ENCODE assay signal across 26 mouse cellular contexts in genomic region chr3:135703307-135703706, GRCm38 (mm10). TPM values are rescaled to one million over a fixed set of nuclear protein-coding genes. Genes with fewer than 3 reads are reported as not detected.
DNase-seq lines count a peak whose midpoint lies in the region; ATAC-seq and TF ChIP-seq lines count a peak whose summit lies in the region.
"Had no signal": no experiment of that assay in that cellular context is flagged by ENCODE, and none has a peak within 500 bp of the region (broad histone marks: within the 10 kb centered on the region; RNA-seq: fewer than 3 reads in every experiment).

No protein-coding gene starts in this region.

- WGBS in embryonic facial prominence, embryonic 14.5 days, result 43% methylated on average over 2 of the region's 2 CpGs
- WGBS in embryonic facial prominence, embryonic 10.5 days, result 77% methylated on average over 2 of the region's 2 CpGs
- WGBS in intestine, embryonic 16.5 days, result 46% methylated on average over 2 of the region's 2 CpGs

- H3K27me3 ChIP-seq in embryonic facial prominence, embryonic 14.5 days (replicated peaks; ENCODE audit: control insufficient read depth, insufficient read depth, low read length), result no peaks in the 10 kb centered on the region
- H3K27me3 ChIP-seq in embryonic facial prominence, embryonic 10.5 days (replicated peaks; ENCODE audit: low read depth, poor library complexity, severe bottlenecking), result no peaks in the 10 kb centered on the region
- no peaks in the 10 kb centered on the region for H3K27me3 ChIP-seq in intestine, embryonic 16.5 days (replicated peaks; ENCODE audit: control insufficient read depth, insufficient read depth, low read length)
- H3K27me3 ChIP-seq: embryonic facial prominence, embryonic 12.5 days; liver, embryonic 15.5 days; lung, embryonic 15.5 days; neural tube, embryonic 13.5 days had no signal

- no peak for ATAC-seq in embryonic facial prominence, embryonic 14.5 days (ENCODE audit: low read depth)
- no peak for ATAC-seq in intestine, embryonic 16.5 days
- ATAC-seq: activated CD4-positive, CD25-positive, alpha-beta regulatory T cell, adult 4 months; hindbrain, embryonic 16.5 days had no signal

- H3K4me3 ChIP-seq in embryonic facial prominence, embryonic 14.5 days (ENCODE audit: low read depth, low read length), result no peak overlapping the region
- H3K4me3 ChIP-seq in embryonic facial prominence, embryonic 10.5 days, result no peak overlapping the region
- H3K4me3 ChIP-seq in layer of hippocampus, adult 2 months, result no peak overlapping the region
- no peak overlapping the region for H3K4me3 ChIP-seq in intestine, embryonic 16.5 days (ENCODE audit: low read length)
- H3K4me3 ChIP-seq: embryonic facial prominence, embryonic 12.5 days; erythroblast, embryonic 14.5 days; hindbrain, embryonic 10.5 days; liver, embryonic 15.5 days; lung, embryonic 15.5 days; midbrain, embryonic 12.5 days; neural tube, embryonic 13.5 days had no signal

- H3K4me1 ChIP-seq in embryonic facial prominence, embryonic 14.5 days (ENCODE audit: control insufficient read depth, insufficient read depth, low read length), result peaks cover 11% of the 10 kb centered on the region
- H3K4me1 ChIP-seq in embryonic facial prominence, embryonic 10.5 days, result peaks cover 12% of the 10 kb centered on the region
- H3K4me1 ChIP-seq in intestine, embryonic 16.5 days (ENCODE audit: control insufficient read depth, insufficient read depth, low read length), result peaks cover 12% of the 10 kb centered on the region
- H3K4me1 ChIP-seq: embryonic facial prominence, embryonic 12.5 days; hindbrain, embryonic 10.5 days; midbrain, embryonic 12.5 days; neural tube, embryonic 13.5 days had no signal

- no peak overlapping the region; the same call in 1 of the 2 replicates for H3K27ac ChIP-seq in embryonic facial prominence, embryonic 14.5 days (replicated peaks; ENCODE audit: low read depth, low read length)
- H3K27ac ChIP-seq in embryonic facial prominence, embryonic 10.5 days (replicated peaks), result no peak overlapping the region
- H3K27ac ChIP-seq in layer of hippocampus, adult 2 months, result peak overlapping the region; percentile 55; the same call in 1 of the 2 replicates
- peak overlapping the region; percentile 59 for H3K27ac ChIP-seq in intestine, embryonic 16.5 days (ENCODE audit: low read length)
- H3K27ac ChIP-seq: embryonic facial prominence, embryonic 12.5 days; hindbrain, embryonic 10.5 days; liver, embryonic 15.5 days; lung, embryonic 15.5 days; midbrain, embryonic 12.5 days; neural tube, embryonic 13.5 days had no signal

- no peak overlapping the region for H3K9ac ChIP-seq in embryonic facial prominence, embryonic 14.5 days (ENCODE audit: low read depth, low read length)
- no peak overlapping the region for H3K9ac ChIP-seq in intestine, embryonic 16.5 days (ENCODE audit: low read depth, low read length)
- H3K9ac ChIP-seq: embryonic facial prominence, embryonic 12.5 days; liver, embryonic 15.5 days; lung, embryonic 15.5 days; midbrain, embryonic 12.5 days; neural tube, embryonic 13.5 days had no signal

- no peak for TF ChIP-seq CTCF in layer of hippocampus, adult 2 months (conservative IDR thresholded peaks at IDR 0.05)

- H3K9me3 ChIP-seq in embryonic facial prominence, embryonic 14.5 days (ENCODE audit: control insufficient read depth, low read length), result no peaks in the 10 kb centered on the region
- no peaks in the 10 kb centered on the region for H3K9me3 ChIP-seq in embryonic facial prominence, embryonic 10.5 days
- H3K9me3 ChIP-seq in intestine, embryonic 16.5 days (ENCODE audit: control insufficient read depth, low read length), result no peaks in the 10 kb centered on the region
- H3K9me3 ChIP-seq: embryonic facial prominence, embryonic 12.5 days; hindbrain, embryonic 10.5 days; liver, embryonic 15.5 days; lung, embryonic 15.5 days; midbrain, embryonic 12.5 days; neural tube, embryonic 13.5 days had no signal

- no peaks in the 10 kb centered on the region for H3K36me3 ChIP-seq in embryonic facial prominence, embryonic 14.5 days (ENCODE audit: control insufficient read depth, insufficient read depth, low read length)
- no peaks in the 10 kb centered on the region for H3K36me3 ChIP-seq in embryonic facial prominence, embryonic 10.5 days (replicated peaks)
- H3K36me3 ChIP-seq in intestine, embryonic 16.5 days (ENCODE audit: control insufficient read depth, insufficient read depth, low read length), result no peaks in the 10 kb centered on the region
- H3K36me3 ChIP-seq: embryonic facial prominence, embryonic 12.5 days; hindbrain, embryonic 10.5 days; liver, embryonic 15.5 days; lung, embryonic 15.5 days; midbrain, embryonic 12.5 days; neural tube, embryonic 13.5 days had no signal

- DNase-seq in embryonic facial prominence, embryonic 14.5 days (ENCODE audit: low spot score), result peak; percentile 70
- DNase-seq in embryonic facial prominence, embryonic 10.5 days (ENCODE audit: low spot score), result no peak
- no peak for DNase-seq in layer of hippocampus, adult 2 months (ENCODE audit: low spot score in 2 of 2)
- no peak for DNase-seq in layer of hippocampus, adult 18-20 months (ENCODE audit: low spot score in 2 of 2)
- peak; percentile 21 for DNase-seq in brain, adult 2 months (ENCODE audit: low read depth, low spot score)
- DNase-seq in left cerebral cortex, adult 18-20 months (ENCODE audit: low spot score in 2 of 2), result no peak
- DNase-seq: adrenal gland, adult 2 months; adrenal gland, postnatal 36 days; cerebellum, adult 8-10 months; cerebellum, postnatal 25 days; gastrocnemius, postnatal 14 days; heart, postnatal 14 days; kidney, adult 11 months; kidney, postnatal 25 days; lung, postnatal 36 days; right cerebral cortex, postnatal 4 days had no signal

- H3K4me2 ChIP-seq in embryonic facial prominence, embryonic 14.5 days (ENCODE audit: low read depth, low read length), result no peak overlapping the region
- no peak overlapping the region for H3K4me2 ChIP-seq in intestine, embryonic 16.5 days (ENCODE audit: low read depth, low read length)
- H3K4me2 ChIP-seq: embryonic facial prominence, embryonic 12.5 days; liver, embryonic 15.5 days; lung, embryonic 15.5 days; midbrain, embryonic 12.5 days; neural tube, embryonic 13.5 days had no signal

RNA-seq across cellular contexts. Expression of gene Nfkb1, which starts 12.0 kb away (rescaled TPM):
- polyA plus RNA-seq in embryonic facial prominence, embryonic 14.5 days (2014; fragmentation: Nextera tagmentation; extraction: Ambion mirVana), result 25.4 and 26.0 TPM in 2 replicates
- 12.7 and 13.3 TPM in 2 replicates for polyA plus RNA-seq in embryonic facial prominence, embryonic 10.5 days (2016; fragmentation: Nextera tagmentation; extraction: Ambion mirVana)
- total RNA-seq in layer of hippocampus, adult 2 months (2021), result 10 to 100 TPM; 23.0 to 27.9 TPM
- 10 to 100 TPM; 21.4 to 21.7 TPM for total RNA-seq in layer of hippocampus, adult 18-20 months (2021)
- polyA plus RNA-seq in intestine, embryonic 16.5 days (2015; fragmentation: Nextera tagmentation; extraction: Ambion mirVana), result 13.7 and 14.3 TPM in 2 replicates
- 10 to 100 TPM; 18.8 to 22.2 TPM for total RNA-seq in left cerebral cortex, adult 18-20 months (2021)

Comparison
In these comparisons a context has a peak if more than half of its experiments do, and no peak if none do; other contexts are left out.
1. DNase-seq: peak in embryonic facial prominence, embryonic 14.5 days (single experiment) and brain, adult 2 months (single experiment); none in embryonic facial prominence, embryonic 10.5 days (single experiment), layer of hippocampus, adult 2 months (0 of 2), layer of hippocampus, adult 18-20 months (0 of 2) and left cerebral cortex, adult 18-20 months (0 of 2).
2. H3K27ac ChIP-seq: peak in layer of hippocampus, adult 2 months (single experiment) and intestine, embryonic 16.5 days (single experiment); none in embryonic facial prominence, embryonic 14.5 days (single experiment) and embryonic facial prominence, embryonic 10.5 days (single experiment).